Mouse (Mus musculus) cerebellum, adult 2 months (tissue): Measurements from ENCODE around the gene Tmem253.

Experiments used
- CTCF ChIP-seq: fragments of 200-500 bp; IDR thresholded peaks from 2 replicates; pipeline ENCODE4 v1.5.1; 2011; ENCODE audit warnings: low read depth, mild to moderate bottlenecking, control low read depth, low read length, moderate library complexity, borderline replicate concordance; ENCODE audit not compliant: insufficient read depth
- POLR2A ChIP-seq: fragments of 200-500 bp; IDR thresholded peaks from 2 replicates; pipeline ENCODE4 v1.6.1; 2011; ENCODE audit warnings: low read length, control low read depth, borderline replicate concordance; ENCODE audit not compliant: insufficient read depth

DNA sequence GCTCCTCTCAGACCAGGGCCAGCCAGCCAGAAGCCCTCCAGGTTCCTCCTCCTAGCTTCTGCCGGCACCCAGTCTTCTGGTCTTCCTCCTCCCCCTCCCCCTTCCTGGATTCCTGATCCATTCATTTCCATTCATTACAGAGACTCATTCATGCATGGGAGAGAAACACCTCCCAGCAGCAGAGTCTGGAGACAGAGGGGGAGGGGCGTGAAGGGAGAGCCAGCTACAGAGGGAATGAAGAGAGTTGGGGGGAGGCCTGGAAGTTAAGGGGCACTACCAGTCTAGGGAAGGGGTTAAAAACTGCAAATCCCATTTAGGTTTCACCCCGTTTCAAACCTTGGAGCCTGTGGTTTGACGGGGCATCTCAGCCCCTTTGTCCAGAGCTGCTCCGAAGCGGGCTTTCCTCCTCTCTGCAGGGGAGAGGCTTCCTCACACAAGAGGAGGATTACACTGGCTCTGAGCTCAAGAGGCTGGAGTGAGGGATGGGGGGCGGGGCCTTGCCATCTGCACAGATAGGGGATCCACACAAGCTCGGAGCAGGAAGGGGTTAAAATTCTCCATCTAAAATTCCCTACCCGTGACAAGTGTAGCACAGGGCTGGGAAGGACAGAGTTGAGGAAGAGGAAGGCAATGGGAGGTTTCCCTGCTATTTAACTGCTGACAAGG lies 4.9 kb upstream of the Tmem253 start:
- no peak for TF ChIP-seq CTCF
- TF ChIP-seq POLR2A, result peak; percentile 17; the same call in 1 of the 2 replicates
